Mouse (Mus musculus): Measurements from ENCODE around the gene Ifna7. TPM values are rescaled to one million over a fixed set of nuclear protein-coding genes. Genes with fewer than 3 reads are reported as not detected.
"Not testable (repeated sequence)": the region's sequence is repeated elsewhere in the genome, so short reads cannot be mapped to it uniquely, and the experiment has no call there.

Ifna7 gene
- not detected for total RNA-seq (2018; cell fraction: chromatin; rRNA removed)
- not detected for total RNA-seq (2018; cell fraction: cytosol; rRNA removed)
- not detected for total RNA-seq (2018; cell fraction: nucleus; rRNA removed)
- not detected in 3 replicates for polyA plus RNA-seq (2018)

DNA sequence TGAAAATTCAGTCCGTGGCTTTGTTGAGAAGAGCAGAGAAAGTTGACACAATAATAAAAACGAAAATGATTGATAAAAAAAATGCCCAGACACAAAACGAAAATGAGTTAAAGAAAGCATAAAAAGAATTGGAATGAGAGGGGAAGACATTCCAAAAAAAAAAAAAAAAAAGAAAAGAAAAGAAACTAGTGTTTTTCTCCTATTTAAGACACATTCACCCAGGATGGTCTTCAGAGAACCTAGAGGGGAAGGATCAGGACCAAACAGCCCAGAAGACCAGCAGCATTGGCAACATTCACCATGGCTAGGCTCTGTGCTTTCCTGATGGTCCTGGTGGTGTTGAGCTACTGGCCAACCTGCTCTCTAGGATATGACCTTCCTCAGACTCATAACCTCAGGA is at the start of gene Ifna7:
Ifna7 (plus strand) TSS at position 301 of the 400 bp plus-strand sequence.
- Histone ChIP-seq H3K4me3 (ENCODE audit: inconsistent target) (no peak within 1 kb of the TSS), H3K27ac (no peak within 1 kb of the TSS), H3K79me2 (ENCODE audit: inconsistent target) (no peaks in the 10 kb centered on the region), H3K36me3 (ENCODE audit: inconsistent target) (no peaks in the 10 kb centered on the region)
- WGBS (ENCODE audit: missing documents) = 80% methylated on average over 2 of the region's 3 CpGs

DNA sequence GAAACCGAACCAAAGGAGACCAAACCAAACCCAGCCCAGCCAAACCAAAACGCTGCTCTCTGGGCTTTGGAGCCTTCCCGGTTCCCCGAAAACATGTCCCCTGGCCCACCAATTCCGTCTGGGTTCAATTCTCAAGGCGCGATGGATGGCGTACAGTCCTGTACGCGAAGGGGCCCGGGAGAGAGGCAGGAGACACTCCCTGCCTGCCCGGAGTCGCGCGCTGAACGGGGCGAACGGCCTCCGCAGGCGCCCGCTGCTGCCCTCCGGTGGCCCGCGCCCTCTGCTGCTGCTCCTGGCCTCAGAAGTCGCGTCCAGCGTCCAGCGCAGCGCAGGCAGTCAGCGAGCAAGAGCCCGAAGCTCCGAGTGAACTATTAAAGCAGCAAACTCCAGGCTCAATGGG is 42.5 kb upstream of the Ifna7 start, which contains the start of gene Gm13290:
Gm13290 (plus strand) TSS at position 301 of the 400 bp plus-strand sequence.
- not testable (repeated sequence) for H3K79me2 ChIP-seq (ENCODE audit: inconsistent target); H3K27ac ChIP-seq; H3K36me3 ChIP-seq (ENCODE audit: inconsistent target); H3K4me3 ChIP-seq (ENCODE audit: inconsistent target)
- no CpG with 5 or more reads among the region's 32 CpGs for WGBS (ENCODE audit: missing documents)

GRCm38 (mm10) chr4:88776622-88777021 is 39.4 kb upstream of the Ifna7 start, which contains the start of gene Gm13289:
Gene Gm13289, plus strand, starts transcription at chr4:88776922.
- WGBS (ENCODE audit: missing documents) = no CpG with 5 or more reads among the region's 29 CpGs
- not testable (repeated sequence) for H3K27ac ChIP-seq; H3K36me3 ChIP-seq (ENCODE audit: inconsistent target); H3K79me2 ChIP-seq (ENCODE audit: inconsistent target); H3K4me3 ChIP-seq (ENCODE audit: inconsistent target)

- H3K4me3 ChIP-seq (ENCODE audit: inconsistent target); H3K27ac ChIP-seq; H3K79me2 ChIP-seq (ENCODE audit: inconsistent target); H3K36me3 ChIP-seq (ENCODE audit: inconsistent target): not testable (repeated sequence)
- WGBS (ENCODE audit: missing documents) = no CpG with 5 or more reads among the region's 29 CpGs
Observed at GRCm38 (mm10) chr4:88779550-88779949, 36.5 kb upstream of the Ifna7 start, which contains the start of gene Gm13272. Gene Gm13272, plus strand, starts transcription at chr4:88779850.

GRCm38 (mm10) chr4:88780320-88780719 is 35.7 kb upstream of the Ifna7 start:
- not testable (repeated sequence) for H3K4me3 ChIP-seq (ENCODE audit: inconsistent target); H3K27ac ChIP-seq; H3K79me2 ChIP-seq (ENCODE audit: inconsistent target); H3K36me3 ChIP-seq (ENCODE audit: inconsistent target)
- 90% methylated on average over 2 of the region's 18 CpGs for WGBS (ENCODE audit: missing documents)

- Histone ChIP-seq H3K27ac (0 out of 2 replicates have a peak within 1 kb of the TSS, but pooled peaks have one; percentile 33), H3K4me3 (ENCODE audit: inconsistent target) (peak within 1 kb of the TSS; percentile 12; the same call in 1 of the 2 replicates)
- no CpG with 5 or more reads among the region's 7 CpGs for WGBS (ENCODE audit: missing documents)
- not testable (repeated sequence) for H3K36me3 ChIP-seq (ENCODE audit: inconsistent target); H3K79me2 ChIP-seq (ENCODE audit: inconsistent target)
Observed at GRCm38 (mm10) chr4:88781831-88782230, 34.2 kb upstream of the Ifna7 start, which contains the start of gene Ifnz. Gene Ifnz, plus strand, starts transcription at chr4:88782131.

DNA sequence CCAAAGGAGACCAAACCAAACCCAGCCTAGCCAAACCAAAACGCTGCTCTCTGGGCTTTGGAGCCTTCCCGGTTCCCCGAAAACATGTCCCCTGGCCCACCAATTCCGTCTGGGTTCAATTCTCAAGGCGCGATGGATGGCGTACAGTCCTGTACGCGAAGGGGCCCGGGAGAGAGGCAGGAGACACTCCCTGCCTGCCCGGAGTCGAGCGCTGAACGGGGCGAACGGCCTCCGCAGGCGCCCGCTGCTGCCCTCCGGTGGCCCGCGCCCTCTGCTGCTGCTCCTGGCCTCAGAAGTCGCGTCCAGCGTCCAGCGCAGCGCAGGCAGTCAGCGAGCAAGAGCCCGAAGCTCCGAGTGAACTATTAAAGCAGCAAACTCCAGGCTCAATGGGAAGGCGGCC is 33.7 kb upstream of the Ifna7 start:
- not testable (repeated sequence) for H3K79me2 ChIP-seq (ENCODE audit: inconsistent target); H3K36me3 ChIP-seq (ENCODE audit: inconsistent target)
- Histone ChIP-seq H3K4me3 (ENCODE audit: inconsistent target) (peak overlapping the region; percentile 12; the same call in 1 of the 2 replicates), H3K27ac (0 out of 2 replicates have a peak overlapping the region, but pooled peaks have one; percentile 33)
- no CpG with 5 or more reads among the region's 31 CpGs for WGBS (ENCODE audit: missing documents)

- H3K36me3 ChIP-seq (ENCODE audit: inconsistent target); H3K27ac ChIP-seq; H3K79me2 ChIP-seq (ENCODE audit: inconsistent target); H3K4me3 ChIP-seq (ENCODE audit: inconsistent target): not testable (repeated sequence)
- WGBS (ENCODE audit: missing documents) = no CpG with 5 or more reads among the region's 27 CpGs
Observed at GRCm38 (mm10) chr4:88785409-88785808, 30.6 kb upstream of the Ifna7 start, which contains the start of gene Gm13276. Gene Gm13276, plus strand, starts transcription at chr4:88785709.

GRCm38 (mm10) chr4:88788402-88788801 is 27.6 kb upstream of the Ifna7 start, which contains the start of gene Gm13277:
Gene Gm13277, plus strand, starts transcription at chr4:88788632.
- H3K79me2 ChIP-seq (ENCODE audit: inconsistent target); H3K36me3 ChIP-seq (ENCODE audit: inconsistent target); H3K27ac ChIP-seq; H3K4me3 ChIP-seq (ENCODE audit: inconsistent target): not testable (repeated sequence)
- no CpG with 5 or more reads among the region's 28 CpGs for WGBS (ENCODE audit: missing documents)

DNA sequence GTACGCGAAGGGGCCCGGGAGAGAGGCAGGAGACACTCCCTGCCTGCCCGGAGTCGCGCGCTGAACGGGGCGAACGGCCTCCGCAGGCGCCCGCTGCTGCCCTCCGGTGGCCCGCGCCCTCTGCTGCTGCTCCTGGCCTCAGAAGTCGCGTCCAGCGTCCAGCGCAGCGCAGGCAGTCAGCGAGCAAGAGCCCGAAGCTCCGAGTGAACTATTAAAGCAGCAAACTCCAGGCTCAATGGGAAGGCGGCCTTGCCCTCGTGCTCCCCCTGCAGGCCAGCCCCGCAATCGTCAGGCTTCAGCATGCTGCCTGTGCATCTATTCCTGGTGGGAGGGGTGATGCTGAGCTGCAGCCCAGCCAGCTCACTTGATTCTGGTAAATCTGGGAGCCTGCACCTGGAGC is 24.8 kb upstream of the Ifna7 start, which contains the start of gene Gm13278:
Gm13278 (plus strand) TSS at position 301 of the 400 bp plus-strand sequence.
- H3K79me2 ChIP-seq (ENCODE audit: inconsistent target); H3K27ac ChIP-seq; H3K36me3 ChIP-seq (ENCODE audit: inconsistent target); H3K4me3 ChIP-seq (ENCODE audit: inconsistent target): not testable (repeated sequence)
- WGBS (ENCODE audit: missing documents) = no CpG with 5 or more reads among the region's 28 CpGs

DNA sequence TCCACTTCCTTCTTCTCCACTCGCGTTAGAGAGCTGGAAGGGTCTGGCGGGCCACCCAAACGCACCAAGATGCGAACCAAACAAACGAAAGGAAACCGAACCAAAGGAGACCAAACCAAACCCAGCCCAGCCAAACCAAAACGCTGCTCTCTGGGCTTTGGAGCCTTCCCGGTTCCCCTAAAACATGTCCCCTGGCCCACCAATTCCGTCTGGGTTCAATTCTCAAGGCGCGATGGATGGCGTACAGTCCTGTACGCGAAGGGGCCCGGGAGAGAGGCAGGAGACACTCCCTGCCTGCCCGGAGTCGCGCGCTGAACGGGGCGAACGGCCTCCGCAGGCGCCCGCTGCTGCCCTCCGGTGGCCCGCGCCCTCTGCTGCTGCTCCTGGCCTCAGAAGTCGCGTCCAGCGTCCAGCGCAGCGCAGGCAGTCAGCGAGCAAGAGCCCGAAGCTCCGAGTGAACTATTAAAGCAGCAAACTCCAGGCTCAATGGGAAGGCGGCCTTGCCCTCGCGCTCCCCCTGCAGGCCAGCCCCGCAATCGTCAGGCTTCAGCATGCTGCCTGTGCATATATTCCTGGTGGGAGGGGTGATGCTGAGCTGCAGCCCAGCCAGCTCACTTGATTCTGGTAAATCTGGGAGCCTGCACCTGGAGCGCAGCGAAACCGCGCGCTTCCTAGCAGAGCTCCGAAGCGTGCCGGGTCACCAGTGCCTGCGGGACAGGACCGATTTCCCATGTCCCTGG is 21.9 kb upstream of the Ifna7 start, which contains the start of gene Gm13275:
Gm13275 (plus strand) TSS at position 552 of the 740 bp plus-strand sequence.
- 0% methylated on average over 1 of the region's 52 CpGs for WGBS (ENCODE audit: missing documents)
- H3K79me2 ChIP-seq (ENCODE audit: inconsistent target); H3K4me3 ChIP-seq (ENCODE audit: inconsistent target); H3K36me3 ChIP-seq (ENCODE audit: inconsistent target); H3K27ac ChIP-seq: not testable (repeated sequence)

GRCm38 (mm10) chr4:88797097-88797496 is 18.9 kb upstream of the Ifna7 start, which contains the start of gene Gm13279:
Gene Gm13279, plus strand, starts transcription at chr4:88797397.
- not testable (repeated sequence) for H3K27ac ChIP-seq; H3K79me2 ChIP-seq (ENCODE audit: inconsistent target); H3K36me3 ChIP-seq (ENCODE audit: inconsistent target); H3K4me3 ChIP-seq (ENCODE audit: inconsistent target)
- WGBS (ENCODE audit: missing documents) = no CpG with 5 or more reads among the region's 28 CpGs

DNA sequence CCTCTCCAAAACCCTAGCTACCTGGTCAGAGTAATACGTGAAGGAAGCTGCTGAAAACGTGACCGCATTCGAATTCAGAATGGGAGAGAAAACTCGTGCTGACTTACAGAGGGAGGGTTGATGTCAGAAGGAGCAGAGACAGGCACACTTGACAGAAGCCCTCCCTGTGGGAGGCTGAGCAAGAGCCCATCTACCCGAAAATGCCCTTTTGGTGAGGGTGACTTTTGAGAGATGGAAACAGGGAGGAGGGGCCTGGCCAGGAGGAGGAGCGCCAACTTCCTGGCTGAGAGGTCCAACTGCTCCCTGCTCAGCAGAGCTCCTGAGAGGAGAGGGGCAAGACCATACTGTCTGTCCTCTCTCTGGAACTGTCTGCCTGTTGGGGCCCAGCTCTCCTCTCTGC is 16.7 kb upstream of the Ifna7 start, which contains the start of gene Gm13285:
Gm13285 (plus strand) TSS at position 301 of the 400 bp plus-strand sequence.
- not testable (repeated sequence) for H3K79me2 ChIP-seq (ENCODE audit: inconsistent target); H3K36me3 ChIP-seq (ENCODE audit: inconsistent target); H3K4me3 ChIP-seq (ENCODE audit: inconsistent target); H3K27ac ChIP-seq
- no CpG with 5 or more reads among the region's 7 CpGs for WGBS (ENCODE audit: missing documents)

DNA sequence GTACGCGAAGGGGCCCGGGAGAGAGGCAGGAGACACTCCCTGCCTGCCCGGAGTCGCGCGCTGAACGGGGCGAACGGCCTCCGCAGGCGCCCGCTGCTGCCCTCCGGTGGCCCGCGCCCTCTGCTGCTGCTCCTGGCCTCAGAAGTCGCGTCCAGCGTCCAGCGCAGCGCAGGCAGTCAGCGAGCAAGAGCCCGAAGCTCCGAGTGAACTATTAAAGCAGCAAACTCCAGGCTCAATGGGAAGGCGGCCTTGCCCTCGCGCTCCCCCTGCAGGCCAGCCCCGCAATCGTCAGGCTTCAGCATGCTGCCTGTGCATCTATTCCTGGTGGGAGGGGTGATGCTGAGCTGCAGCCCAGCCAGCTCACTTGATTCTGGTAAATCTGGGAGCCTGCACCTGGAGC is 13.1 kb upstream of the Ifna7 start, which contains the start of gene Gm13287:
Gm13287 (plus strand) TSS at position 301 of the 400 bp plus-strand sequence.
- not testable (repeated sequence) for H3K4me3 ChIP-seq (ENCODE audit: inconsistent target); H3K36me3 ChIP-seq (ENCODE audit: inconsistent target); H3K27ac ChIP-seq; H3K79me2 ChIP-seq (ENCODE audit: inconsistent target)
- no CpG with 5 or more reads among the region's 29 CpGs for WGBS (ENCODE audit: missing documents)

DNA sequence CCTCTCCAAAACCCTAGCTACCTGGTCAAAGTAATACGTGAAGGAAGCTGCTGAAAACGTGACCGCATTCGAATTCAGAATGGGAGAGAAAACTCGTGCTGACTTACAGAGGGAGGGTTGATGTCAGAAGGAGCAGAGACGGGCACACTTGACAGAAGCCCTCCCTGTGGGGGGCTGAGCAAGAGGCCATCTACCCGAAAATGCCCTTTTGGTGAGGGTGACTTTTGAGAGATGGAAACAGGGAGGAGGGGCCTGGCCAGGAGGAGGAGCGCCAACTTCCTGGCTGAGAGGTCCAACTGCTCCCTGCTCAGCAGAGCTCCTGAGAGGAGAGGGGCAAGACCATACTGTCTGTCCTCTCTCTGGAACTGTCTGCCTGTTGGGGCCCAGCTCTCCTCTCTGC is 10.8 kb upstream of the Ifna7 start, which contains the start of gene Gm13288:
Gm13288 (plus strand) TSS at position 301 of the 400 bp plus-strand sequence.
- not testable (repeated sequence) for H3K4me3 ChIP-seq (ENCODE audit: inconsistent target); H3K27ac ChIP-seq; H3K79me2 ChIP-seq (ENCODE audit: inconsistent target); H3K36me3 ChIP-seq (ENCODE audit: inconsistent target)
- no CpG with 5 or more reads among the region's 8 CpGs for WGBS (ENCODE audit: missing documents)

Data from macrophage (primary cell).